Mouse (Mus musculus): ENCODE measurements around the gene Pxk. TPM values are rescaled to one million over a fixed set of nuclear protein-coding genes. Genes with fewer than 3 reads are reported as not detected.

Pxk gene
- 19.8 and 24.2 TPM in 2 replicates for polyA plus RNA-seq (2011; ENCODE audit: insufficient read depth, insufficient read length, low read depth, missing spikeins)

DNA sequence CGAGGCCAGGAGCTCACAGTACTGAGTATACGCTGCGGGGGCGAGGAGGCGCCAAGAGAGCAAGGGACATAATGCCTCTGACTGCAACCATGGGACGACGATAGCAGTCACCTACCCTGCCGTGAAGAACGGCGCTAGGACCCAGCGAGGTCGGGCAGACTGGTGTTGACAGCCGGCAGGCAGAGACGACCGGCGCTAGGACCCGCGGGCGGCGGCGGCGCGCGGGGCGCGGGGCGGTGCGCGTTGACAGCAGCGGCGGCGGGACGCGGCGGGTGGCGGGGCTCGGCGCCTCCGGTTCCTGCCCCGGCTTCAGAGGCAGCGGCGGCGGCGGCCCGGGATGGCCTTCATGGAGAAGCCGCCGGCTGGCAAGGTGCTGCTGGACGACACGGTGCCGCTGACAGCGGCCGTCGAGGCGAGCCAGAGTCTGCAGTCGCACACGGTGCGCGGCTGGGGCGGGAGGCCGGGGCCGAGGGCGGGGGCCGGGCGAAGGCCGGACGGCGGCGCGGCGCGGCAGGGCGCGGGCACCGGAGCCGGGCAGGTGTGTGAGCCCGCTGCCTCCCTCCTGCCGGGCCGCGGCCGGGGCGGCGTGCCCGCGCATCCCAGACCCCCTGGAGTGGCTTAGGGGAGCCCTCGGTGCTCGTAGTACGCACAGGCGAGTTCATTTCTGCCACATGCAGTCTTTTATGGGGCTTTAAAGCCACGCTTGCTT lies at the start of gene Pxk:
Gene Pxk (plus strand): TSS at position 234 of the 709 bp plus-strand sequence.
- peak within 1 kb of the TSS; percentile 89 for H3K9ac ChIP-seq (ENCODE audit: low read depth, poor library complexity, severe bottlenecking)
- no peak for TF ChIP-seq CTCF (IDR thresholded peaks at IDR 0.05; ENCODE audit: low read depth, low read length)
- no peak for TF ChIP-seq POLR2A (IDR thresholded peaks at IDR 0.05; ENCODE audit: insufficient read depth, low read length)
- 0 out of 2 replicates have a peak, but pooled peaks have one; percentile 68 for TF ChIP-seq EP300 (IDR thresholded peaks at IDR 0.05; ENCODE audit: insufficient read depth, low read depth, low read length)
- no peaks in the 10 kb centered on the region for H3K4me1 ChIP-seq (ENCODE audit: control insufficient read depth, insufficient read depth, low read length)
- H3K27me3 ChIP-seq (ENCODE audit: control insufficient read depth, insufficient read depth, low read length, poor library complexity, severe bottlenecking) = no peaks in the 10 kb centered on the region
- no peaks in the 10 kb centered on the region for H3K9me3 ChIP-seq (replicated peaks; ENCODE audit: control insufficient read depth, insufficient read depth, low read length, poor library complexity, severe bottlenecking)
- 0 out of 2 replicates have a peak within 1 kb of the TSS, but pooled peaks have one; percentile 49 for H3K27ac ChIP-seq (ENCODE audit: insufficient read depth, low read length)
- no peaks in the 10 kb centered on the region for H3K36me3 ChIP-seq (ENCODE audit: control insufficient read depth, insufficient read depth, low read length, poor library complexity, severe bottlenecking)
- peak within 1 kb of the TSS; percentile 89 for H3K4me3 ChIP-seq (ENCODE audit: low read depth, low read length)

DNA sequence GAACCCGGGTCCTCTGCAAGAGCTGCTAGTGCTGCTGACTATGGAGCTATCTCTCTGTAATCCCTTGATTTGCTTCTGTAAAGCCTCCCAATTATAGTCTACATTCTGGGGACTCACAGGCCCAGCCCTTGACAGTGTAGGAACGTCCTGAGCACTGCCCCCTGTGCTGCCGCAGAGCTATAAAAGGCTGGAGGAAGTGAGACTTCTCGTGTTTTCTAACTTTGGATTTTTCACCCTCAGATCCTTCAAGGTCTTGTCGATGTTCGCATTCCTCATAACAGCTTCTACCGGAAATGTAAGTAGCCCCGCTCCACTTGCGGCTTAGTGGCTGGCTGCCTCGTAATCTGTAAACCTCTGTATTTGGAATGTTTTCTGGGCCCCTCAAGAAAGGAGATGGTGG lies 48.7 kb upstream of the Pxk start:
- no peaks in the 10 kb centered on the region for H3K36me3 ChIP-seq (ENCODE audit: control insufficient read depth, insufficient read depth, low read length, poor library complexity, severe bottlenecking)
- TF ChIP-seq POLR2A (IDR thresholded peaks at IDR 0.05; ENCODE audit: insufficient read depth, low read length) = no peak
- no peak overlapping the region for H3K9ac ChIP-seq (ENCODE audit: low read depth, poor library complexity, severe bottlenecking)
- peaks cover 6% of the 10 kb centered on the region for H3K4me1 ChIP-seq (ENCODE audit: control insufficient read depth, insufficient read depth, low read length)
- no peak overlapping the region for H3K27ac ChIP-seq (ENCODE audit: insufficient read depth, low read length)
- H3K4me3 ChIP-seq (ENCODE audit: low read depth, low read length) = no peak overlapping the region
- no peaks in the 10 kb centered on the region for H3K9me3 ChIP-seq (replicated peaks; ENCODE audit: control insufficient read depth, insufficient read depth, low read length, poor library complexity, severe bottlenecking)
- H3K27me3 ChIP-seq (ENCODE audit: control insufficient read depth, insufficient read depth, low read length, poor library complexity, severe bottlenecking) = no peaks in the 10 kb centered on the region

DNA sequence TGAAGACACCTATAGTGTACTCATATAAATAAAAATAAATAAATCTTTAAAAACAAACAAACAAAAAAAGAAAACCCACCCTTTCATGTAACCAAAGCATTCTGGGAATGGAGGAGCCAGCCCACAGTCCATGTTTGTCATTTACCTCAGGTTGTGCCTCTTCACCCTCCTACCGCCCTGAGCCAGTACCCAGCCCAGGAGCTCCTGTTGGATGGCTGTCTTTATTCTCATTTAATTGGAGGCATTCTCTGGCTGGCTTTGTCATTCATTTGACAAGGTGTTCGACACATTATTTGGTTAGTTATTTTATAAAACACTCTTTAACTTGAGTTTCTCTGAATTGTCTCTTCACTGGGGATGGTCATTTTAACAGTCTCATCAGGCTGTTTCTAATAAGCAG lies 46.1 kb upstream of the Pxk start:
- H3K27ac ChIP-seq (ENCODE audit: insufficient read depth, low read length) = peak overlapping the region; percentile 62

DNA sequence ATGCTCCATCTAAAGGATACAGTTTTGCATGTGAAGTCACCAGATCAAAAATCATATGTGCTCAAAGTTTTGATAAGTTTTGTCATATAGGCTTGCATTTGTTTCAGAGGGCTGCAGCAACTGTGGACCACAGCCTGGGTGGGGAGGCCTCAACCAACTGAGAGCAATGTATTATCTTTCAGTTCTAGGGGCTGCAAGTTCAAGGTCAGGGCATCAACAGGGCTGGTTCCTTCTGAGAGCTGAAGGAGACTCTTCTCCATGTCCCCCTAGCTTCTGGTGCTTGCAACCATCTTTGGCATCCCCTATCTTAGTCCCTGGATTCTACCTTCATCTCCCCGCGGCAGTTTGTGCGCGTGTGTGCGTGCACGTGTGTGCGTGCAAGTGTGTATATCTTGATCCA lies 45.4 kb upstream of the Pxk start:
- Histone ChIP-seq H3K4me3 (ENCODE audit: low read depth, low read length) (no peak overlapping the region), H3K36me3 (ENCODE audit: control insufficient read depth, insufficient read depth, low read length, poor library complexity, severe bottlenecking) (no peaks in the 10 kb centered on the region), H3K27me3 (ENCODE audit: control insufficient read depth, insufficient read depth, low read length, poor library complexity, severe bottlenecking) (no peaks in the 10 kb centered on the region), H3K4me1 (ENCODE audit: control insufficient read depth, insufficient read depth, low read length) (peaks cover 11% of the 10 kb centered on the region), H3K9ac (ENCODE audit: low read depth, poor library complexity, severe bottlenecking) (no peak overlapping the region), H3K27ac (ENCODE audit: insufficient read depth, low read length) (peak overlapping the region; percentile 62; the same call in 1 of the 2 replicates), H3K9me3 (replicated peaks; ENCODE audit: control insufficient read depth, insufficient read depth, low read length, poor library complexity, severe bottlenecking) (no peaks in the 10 kb centered on the region)
- TF ChIP-seq CTCF (IDR thresholded peaks at IDR 0.05; ENCODE audit: low read depth, low read length) = no peak
- peak; percentile 80 for TF ChIP-seq EP300 (IDR thresholded peaks at IDR 0.05; ENCODE audit: insufficient read depth, low read depth, low read length)

More for the DNA sequence above, 46.1 kb upstream of the Pxk start:
- no peaks in the 10 kb centered on the region for H3K9me3 ChIP-seq (replicated peaks; ENCODE audit: control insufficient read depth, insufficient read depth, low read length, poor library complexity, severe bottlenecking)
- no peak overlapping the region for H3K4me3 ChIP-seq (ENCODE audit: low read depth, low read length)
- H3K4me1 ChIP-seq (ENCODE audit: control insufficient read depth, insufficient read depth, low read length) = peaks cover 11% of the 10 kb centered on the region
- no peaks in the 10 kb centered on the region for H3K36me3 ChIP-seq (ENCODE audit: control insufficient read depth, insufficient read depth, low read length, poor library complexity, severe bottlenecking)
- TF ChIP-seq EP300 (IDR thresholded peaks at IDR 0.05; ENCODE audit: insufficient read depth, low read depth, low read length) (peak; percentile 85), CTCF (IDR thresholded peaks at IDR 0.05; ENCODE audit: low read depth, low read length) (no peak), POLR2A (IDR thresholded peaks at IDR 0.05; ENCODE audit: insufficient read depth, low read length) (no peak)
- H3K27me3 ChIP-seq (ENCODE audit: control insufficient read depth, insufficient read depth, low read length, poor library complexity, severe bottlenecking) = no peaks in the 10 kb centered on the region
- H3K9ac ChIP-seq (ENCODE audit: low read depth, poor library complexity, severe bottlenecking) = no peak overlapping the region

GRCm38 (mm10) chr14:8054310-8055102 lies 43.5 kb upstream of the Pxk start:
- Histone ChIP-seq H3K27ac (ENCODE audit: insufficient read depth, low read length) (peak overlapping the region; percentile 88), H3K9ac (ENCODE audit: low read depth, poor library complexity, severe bottlenecking) (peak overlapping the region; percentile 70), H3K4me3 (ENCODE audit: low read depth, low read length) (peak overlapping the region; percentile 62), H3K4me1 (ENCODE audit: control insufficient read depth, insufficient read depth, low read length) (peaks cover 11% of the 10 kb centered on the region), H3K36me3 (ENCODE audit: control insufficient read depth, insufficient read depth, low read length, poor library complexity, severe bottlenecking) (no peaks in the 10 kb centered on the region), H3K27me3 (ENCODE audit: control insufficient read depth, insufficient read depth, low read length, poor library complexity, severe bottlenecking) (no peaks in the 10 kb centered on the region), H3K9me3 (replicated peaks; ENCODE audit: control insufficient read depth, insufficient read depth, low read length, poor library complexity, severe bottlenecking) (no peaks in the 10 kb centered on the region)
- no peak for TF ChIP-seq CTCF (IDR thresholded peaks at IDR 0.05; ENCODE audit: low read depth, low read length)
- peak; percentile 90 for TF ChIP-seq EP300 (IDR thresholded peaks at IDR 0.05; ENCODE audit: insufficient read depth, low read depth, low read length)

DNA sequence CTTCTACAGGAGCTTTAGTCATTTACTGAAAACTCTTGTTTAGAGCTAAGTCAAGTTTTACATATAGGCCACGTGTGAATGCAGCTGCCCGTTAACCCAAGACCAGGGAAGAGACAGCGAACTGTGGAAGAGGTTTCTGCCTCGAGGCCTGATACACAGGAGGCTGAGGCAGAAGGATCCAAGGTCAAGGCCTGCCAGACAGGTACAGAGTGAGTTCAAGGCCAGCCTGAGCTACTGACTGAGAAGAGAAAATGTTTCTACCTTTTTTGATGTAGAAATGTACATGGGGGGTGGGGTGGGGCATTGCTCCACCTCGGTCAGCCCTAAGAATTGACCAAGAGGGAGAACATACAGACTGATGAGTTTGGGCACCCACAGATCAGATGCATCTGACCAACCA lies 41.9 kb upstream of the Pxk start:
- Histone ChIP-seq H3K9ac (ENCODE audit: low read depth, poor library complexity, severe bottlenecking) (no peak overlapping the region), H3K27me3 (ENCODE audit: control insufficient read depth, insufficient read depth, low read length, poor library complexity, severe bottlenecking) (no peaks in the 10 kb centered on the region), H3K9me3 (replicated peaks; ENCODE audit: control insufficient read depth, insufficient read depth, low read length, poor library complexity, severe bottlenecking) (no peaks in the 10 kb centered on the region), H3K27ac (ENCODE audit: insufficient read depth, low read length) (no peak overlapping the region), H3K4me1 (ENCODE audit: control insufficient read depth, insufficient read depth, low read length) (peaks cover 9% of the 10 kb centered on the region), H3K4me3 (ENCODE audit: low read depth, low read length) (no peak overlapping the region), H3K36me3 (ENCODE audit: control insufficient read depth, insufficient read depth, low read length, poor library complexity, severe bottlenecking) (no peaks in the 10 kb centered on the region)
- TF ChIP-seq EP300 (IDR thresholded peaks at IDR 0.05; ENCODE audit: insufficient read depth, low read depth, low read length) = peak; percentile 72
- no peak for TF ChIP-seq POLR2A (IDR thresholded peaks at IDR 0.05; ENCODE audit: insufficient read depth, low read length)

All from ES-Bruce4 (cell line).